Mouse (Mus musculus) midbrain, postnatal 0 days (tissue): Measurements from ENCODE around the gene Gm28043. TPM values are rescaled to one million over a fixed set of nuclear protein-coding genes. Genes with fewer than 3 reads are reported as not detected.

ENCODE experiments used
- ATAC-seq: fragments of 200-750 bp; cut with Nextera tagmentation; 2 replicates; pipeline ENCODE4 v1.8.0; 2017; ENCODE audit warnings: moderate number of reproducible peaks, mild to moderate bottlenecking, moderate TSS enrichment, moderate library complexity; ENCODE audit not compliant: low FRiP score
- DNase-seq: peaks from one replicate; pipeline ENCODE4 v3.0.0-alpha.2; 2015; ENCODE audit warnings: low spot score
- H3K27ac ChIP-seq: fragments of 300-500 bp; sonication (generic); 2 replicates; pipeline ENCODE4 v1.5.1; 2014; ENCODE audit warnings: low read depth, mild to moderate bottlenecking, low read length, mixed read lengths
- H3K27me3 ChIP-seq: fragments of 300-500 bp; sonication (generic); 2 replicates; pipeline ENCODE4 v1.6.1; 2014; ENCODE audit warnings: low read length, control low read depth, mixed read lengths; ENCODE audit not compliant: insufficient read depth
- H3K36me3 ChIP-seq: fragments of 300-500 bp; sonication (generic); 2 replicates; pipeline ENCODE4 v1.6.1; 2014; ENCODE audit warnings: low read length, control low read depth, mixed read lengths; ENCODE audit not compliant: insufficient read depth
- H3K4me1 ChIP-seq: fragments of 300-500 bp; sonication (generic); 2 replicates; pipeline ENCODE4 v1.6.1; 2014; ENCODE audit warnings: mild to moderate bottlenecking, control low read depth, antibody characterized with exemption, low read length, mixed read lengths; ENCODE audit not compliant: insufficient read depth
- H3K4me2 ChIP-seq: fragments of 300-500 bp; sonication (generic); 2 replicates; pipeline ENCODE4 v1.6.1; 2014; ENCODE audit warnings: low read depth, mild to moderate bottlenecking, low read length, mixed read lengths; ENCODE audit not compliant: poor library complexity, severe bottlenecking
- H3K4me3 ChIP-seq: fragments of 300-500 bp; sonication (generic); 2 replicates; pipeline ENCODE4 v1.5.1; 2014; ENCODE audit warnings: low read depth, mild to moderate bottlenecking, low read length, moderate library complexity
- H3K9ac ChIP-seq: fragments of 300-500 bp; sonication (generic); replicated peaks from 2 replicates; pipeline ENCODE4 v1.6.1; 2014; ENCODE audit warnings: mild to moderate bottlenecking, low read length, moderate library complexity, mixed read lengths; ENCODE audit not compliant: poor library complexity, severe bottlenecking
- H3K9me3 ChIP-seq: fragments of 300-500 bp; sonication (generic); 2 replicates; pipeline ENCODE4 v1.6.1; 2016; ENCODE audit warnings: low read length, control low read depth
- CTCF ChIP-seq: IDR thresholded peaks from 2 replicates; pipeline ENCODE4 v1.5.1; 2016; ENCODE audit warnings: antibody characterized with exemption, mild to moderate bottlenecking
- WGBS: fragments of 180-500 bp; shearing (Covaris S2); extraction: QIAGEN DNeasy Blood & Tissue Kit; methylation state at CpG from one replicate; pipeline ENCODE4 v1.1.7; 2014; 5-methylcytosine and 5-hydroxymethylcytosine counted together
- microRNA-seq: library from miRNA; unstranded; fragments of <30 nt; microRNA quantifications from one replicate; pipeline ENCODE4, GENCODE M21; 2016; ENCODE audit warnings: borderline number of aligned reads
- polyA plus RNA-seq: library from polyadenylated mRNA; unstranded; fragments of >200 nt; fragmentation: Nextera tagmentation; extraction: Ambion mirVana; gene quantifications from 2 replicates; pipeline ENCODE4 v1.2.1, GENCODE M21; 2015
- total RNA-seq: library from RNA; depleted of rRNA; stranded (reverse); fragments of >200 nt; gene quantifications from 2 replicates; pipeline ENCODE4 v1.2.3, GENCODE M21; 2014; rRNA removed

Gene Gm28043
- total and polyA plus RNA-seq, 2 experiments from 2014 or later = 1.7 to 3.8 TPM

DNA sequence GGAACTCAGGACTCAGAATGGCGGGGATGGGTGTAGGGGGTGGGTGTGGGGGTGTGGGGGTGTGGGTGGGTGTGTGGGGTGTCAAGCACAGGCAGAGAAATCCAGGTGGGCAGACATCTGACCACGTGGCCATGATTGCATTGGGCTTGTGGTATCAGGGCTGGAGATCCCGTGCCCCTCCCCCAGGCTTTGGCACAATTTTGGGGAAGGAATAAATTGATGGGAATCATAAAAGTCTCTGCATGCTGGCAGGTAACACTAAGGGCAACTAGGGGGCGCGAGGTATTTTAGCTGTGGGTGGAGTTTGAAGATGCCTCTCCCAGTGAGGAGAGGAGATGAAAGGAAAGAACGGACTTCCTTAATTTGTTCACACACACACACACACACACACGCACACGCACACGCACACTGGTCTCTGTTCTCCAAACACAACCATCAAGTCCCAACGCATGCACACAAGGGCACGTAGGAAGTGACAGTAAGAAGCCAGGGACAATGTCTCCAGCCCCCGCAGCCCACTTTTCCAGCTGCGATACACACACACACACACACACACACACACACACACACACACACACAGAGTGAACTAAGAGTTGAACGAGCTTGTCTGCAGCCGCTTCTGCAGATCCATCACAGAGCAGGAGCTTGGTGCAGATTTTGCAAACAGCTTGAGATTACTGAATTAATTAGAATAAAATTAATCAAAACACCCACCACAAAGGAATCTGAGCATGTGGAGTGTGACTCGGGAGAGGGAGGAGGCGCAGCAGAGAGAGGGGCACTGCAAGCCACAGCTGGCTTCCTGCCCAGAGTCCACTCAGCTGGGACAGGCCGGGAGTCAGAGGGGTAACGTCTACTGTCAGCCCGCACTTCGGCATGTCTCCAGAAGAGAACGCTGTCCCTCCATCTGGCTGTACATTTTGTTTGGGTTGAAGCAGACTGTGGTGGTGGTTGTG is 123.5 kb downstream of the Gm28043 start:
- H3K4me1 ChIP-seq = no peaks in the 10 kb centered on the region
- H3K36me3 ChIP-seq = no peaks in the 10 kb centered on the region
- peak overlapping the region; percentile 9; the same call in 1 of the 2 replicates for H3K4me2 ChIP-seq
- peak; percentile 92 for DNase-seq
- no peaks in the 10 kb centered on the region for H3K27me3 ChIP-seq
- peak; percentile 57 for TF ChIP-seq CTCF
- no peak overlapping the region for H3K4me3 ChIP-seq
- no peaks in the 10 kb centered on the region for H3K9me3 ChIP-seq
- ATAC-seq = no peak; the same call in 1 of the 2 replicates
- WGBS = 30% methylated on average over 22 of the region's 22 CpGs
- 0 out of 2 replicates have a peak overlapping the region, but pooled peaks have one; percentile 19 for H3K9ac ChIP-seq
- no peak overlapping the region for H3K27ac ChIP-seq

DNA sequence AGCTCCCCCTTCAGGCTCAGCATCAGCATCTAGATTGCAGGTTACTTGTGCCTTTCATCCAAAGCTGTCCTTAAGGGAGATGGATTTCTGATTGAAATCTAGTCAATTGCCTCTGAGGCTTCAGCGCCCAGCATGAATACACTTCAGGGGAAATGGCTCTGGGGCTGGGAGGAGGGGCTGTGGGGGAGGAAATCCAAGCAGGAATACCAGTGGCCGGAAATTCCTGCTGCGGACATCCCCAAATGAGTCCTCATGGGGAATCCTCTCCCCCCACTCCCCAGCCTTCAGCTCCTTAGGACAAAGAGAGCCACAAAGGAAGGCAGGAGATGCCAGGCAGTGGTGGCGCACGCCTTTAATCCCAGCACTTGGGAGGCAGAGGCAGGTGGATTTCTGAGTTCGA is 132.8 kb downstream of the Gm28043 start:
- no peaks in the 10 kb centered on the region for H3K9me3 ChIP-seq
- no peaks in the 10 kb centered on the region for H3K36me3 ChIP-seq
- TF ChIP-seq CTCF = no peak
- no peak overlapping the region for H3K4me3 ChIP-seq
- no peaks in the 10 kb centered on the region for H3K4me1 ChIP-seq
- H3K27me3 ChIP-seq = no peaks in the 10 kb centered on the region
- WGBS = 42% methylated on average over 4 of the region's 6 CpGs
- no peak overlapping the region for H3K9ac ChIP-seq
- H3K4me2 ChIP-seq = no peak overlapping the region
- ATAC-seq (no peak), DNase-seq (no peak)
- no peak overlapping the region for H3K27ac ChIP-seq

Small RNA genes lying within 50 kb of the gene (microRNA-seq; reads per million reads assigned to microRNA genes)
- gene Mir7667 = not detected

Other genes starting within 250 kb of the Gm28043 start
- gene Pim1, start 124.1 kb upstream of the Gm28043 start, total RNA-seq = 8.3 and 10.9 TPM in 2 replicates
- 10.6 and 12.7 TPM in 2 replicates for gene Pim1, start 124.1 kb upstream of the Gm28043 start, polyA plus RNA-seq
- gene Gm17657, start 65.2 kb upstream of the Gm28043 start, total RNA-seq = not detected in 2 replicates
- not detected in 2 replicates for gene Gm17657, start 65.2 kb upstream of the Gm28043 start, polyA plus RNA-seq
- gene Tbc1d22b, start 65.1 kb upstream of the Gm28043 start, total RNA-seq = 47.3 and 52.0 TPM in 2 replicates
- 30.7 and 31.7 TPM in 2 replicates for gene Tbc1d22b, start 65.1 kb upstream of the Gm28043 start, polyA plus RNA-seq
- gene Tmem217, start 62.5 kb upstream of the Gm28043 start, total RNA-seq = not detected in 2 replicates
- gene Tmem217, start 62.5 kb upstream of the Gm28043 start, polyA plus RNA-seq = 0.71 and 0.84 TPM in 2 replicates
- gene Rnf8, start 86 bp upstream of the Gm28043 start, total RNA-seq = 21.9 and 47.2 TPM in 2 replicates
- gene Rnf8, start 86 bp upstream of the Gm28043 start, polyA plus RNA-seq = 74.3 and 75.3 TPM in 2 replicates
- gene Cmtr1, start 45.7 kb downstream of the Gm28043 start, total RNA-seq = 58.5 and 63.6 TPM in 2 replicates
- 105 and 106 TPM in 2 replicates for gene Cmtr1, start 45.7 kb downstream of the Gm28043 start, polyA plus RNA-seq
- 9.0 and 9.4 TPM in 2 replicates for gene Ccdc167, start 102.2 kb downstream of the Gm28043 start, total RNA-seq
- 8.3 and 8.6 TPM in 2 replicates for gene Ccdc167, start 102.2 kb downstream of the Gm28043 start, polyA plus RNA-seq